Mouse (Mus musculus): Measurements from ENCODE around the gene Phf11c.
A peak's percentile ranks its signal among the peaks of the same experiment; 100 is the strongest.

DNA sequence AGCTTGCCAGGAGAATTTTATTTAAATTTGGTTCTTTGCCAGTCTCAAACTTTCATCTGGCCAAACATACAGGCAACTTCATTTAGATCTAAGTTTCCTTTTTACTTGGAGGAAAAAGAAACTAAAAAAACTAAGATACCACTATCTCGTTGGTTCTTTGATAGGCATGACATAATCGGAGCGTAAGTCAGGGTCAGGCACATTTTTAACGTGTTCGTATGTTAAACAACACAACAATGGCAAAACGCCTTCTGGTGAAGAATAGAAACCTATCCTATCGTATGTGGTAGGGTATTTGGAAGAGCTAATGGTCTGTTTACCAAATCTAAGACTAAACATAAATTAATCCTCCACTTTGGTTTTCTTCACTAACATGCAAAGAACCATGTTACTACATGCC lies 44.9 kb upstream of the Phf11c start:
- TF ChIP-seq CTCF (IDR thresholded peaks at IDR 0.05; ENCODE audit: low read depth) (no peak), EP300 (optimal IDR thresholded peaks at IDR 0.05) (peak; percentile 19)

Data from stomach, postnatal 0 days (tissue).